Mouse (Mus musculus) yolk sac, embryonic 10.5 days (tissue): ENCODE data around the gene Edem3.
"Not testable (repeated sequence)": the region's sequence is repeated elsewhere in the genome, so short reads cannot be mapped to it uniquely, and the experiment has no call there.

ENCODE experiments used
- DNase-seq: peaks from one replicate; pipeline ENCODE4 v3.0.0-alpha.2; 2017; ENCODE audit warnings: low spot score

Edem3 gene

GRCm38 (mm10) chr1:151810628-151811421 is 55.7 kb downstream of the Edem3 start:
- DNase-seq, result no peak

- DNase-seq, result no peak
Observed at GRCm38 (mm10) chr1:151811456-151811855, 56.3 kb downstream of the Edem3 start.

- no peak for DNase-seq
Observed at GRCm38 (mm10) chr1:151812004-151812712, 57.0 kb downstream of the Edem3 start.

GRCm38 (mm10) chr1:151816051-151816450 is 60.9 kb downstream of the Edem3 start:
- DNase-seq, result no peak

- no peak for DNase-seq
Observed at GRCm38 (mm10) chr1:151819190-151819589, 64.0 kb downstream of the Edem3 start.

- peak; percentile 45 for DNase-seq
Observed at GRCm38 (mm10) chr1:151820457-151820856, 65.3 kb downstream of the Edem3 start.

- no peak for DNase-seq
Observed at GRCm38 (mm10) chr1:151825065-151825464, 69.9 kb downstream of the Edem3 start.

GRCm38 (mm10) chr1:151831791-151832190 is 76.6 kb downstream of the Edem3 start:
- no peak for DNase-seq

- no peak for DNase-seq
Observed at GRCm38 (mm10) chr1:151835261-151835660, 80.1 kb downstream of the Edem3 start.

- not testable (repeated sequence) for DNase-seq
Observed at GRCm38 (mm10) chr1:151840345-151840744, 85.2 kb downstream of the Edem3 start.

- no peak for DNase-seq
Observed at GRCm38 (mm10) chr1:151845252-151845832, 90.2 kb downstream of the Edem3 start.

- no peak for DNase-seq
Observed at GRCm38 (mm10) chr1:151845926-151846782, 91.0 kb downstream of the Edem3 start.

- DNase-seq, result no peak
Observed at GRCm38 (mm10) chr1:151848286-151848685, 93.1 kb downstream of the Edem3 start.

- DNase-seq, result no peak
Observed at GRCm38 (mm10) chr1:151849993-151850608, 94.9 kb downstream of the Edem3 start.

GRCm38 (mm10) chr1:151851051-151851848 is 96.1 kb downstream of the Edem3 start:
- DNase-seq, result no peak

GRCm38 (mm10) chr1:151851976-151852375 is 96.8 kb downstream of the Edem3 start:
- no peak for DNase-seq

GRCm38 (mm10) chr1:151855561-151855960 is 100.4 kb downstream of the Edem3 start:
- DNase-seq, result no peak

- DNase-seq, result no peak
Observed at GRCm38 (mm10) chr1:151858474-151858873, 103.3 kb downstream of the Edem3 start.

GRCm38 (mm10) chr1:151861334-151861995 is 106.3 kb downstream of the Edem3 start:
- no peak for DNase-seq

GRCm38 (mm10) chr1:151862109-151862508 is 106.9 kb downstream of the Edem3 start:
- DNase-seq, result no peak
